Mouse (Mus musculus) cerebellum, adult 18-20 months (tissue): ENCODE measurements around the gene Med6.

Source experiments
- DNase-seq, 2 experiments: peaks; one replicate each; pipeline ENCODE4 v3.0.0; 2021

The Med6 gene

DNA sequence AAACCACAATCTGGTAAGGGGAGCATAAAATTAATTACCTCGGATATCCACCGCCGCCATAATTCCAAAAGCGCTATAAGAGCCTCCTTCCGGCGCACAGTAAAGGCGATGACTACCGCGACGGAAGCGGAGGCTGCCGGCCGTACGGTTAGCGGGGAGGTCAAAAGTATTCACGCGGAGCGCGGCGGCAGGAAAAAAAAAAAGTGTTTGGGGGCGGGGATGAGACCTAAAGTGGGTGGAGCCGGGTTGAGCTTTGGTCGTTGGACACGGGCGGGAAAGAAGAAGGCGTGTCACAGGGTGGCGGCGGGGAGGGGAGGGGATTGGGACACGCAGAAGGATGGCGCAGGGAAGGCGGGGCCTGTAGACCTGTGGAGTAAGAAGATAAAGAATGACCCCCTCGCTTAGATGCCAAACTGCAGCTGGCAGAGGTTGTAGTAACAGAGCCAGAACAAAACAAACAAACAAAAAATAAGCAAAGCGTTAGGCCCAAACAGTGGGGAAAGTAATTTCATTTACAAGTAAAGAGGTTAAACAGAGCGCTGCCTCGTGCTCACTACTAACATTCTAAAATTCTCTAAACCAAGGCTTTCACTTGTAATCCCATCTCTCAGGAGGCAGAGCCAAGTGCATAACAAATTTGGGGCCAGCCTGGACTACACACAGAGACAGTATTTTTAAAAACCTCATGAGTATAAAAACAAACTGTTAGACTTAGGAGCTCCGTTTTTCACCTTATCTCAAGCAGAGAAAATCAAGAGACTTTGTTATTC, at the start of gene Med6:
Med6 (minus strand) TSS at position 107 of the 770 bp plus-strand sequence.
- peak; percentile 90 to 96 for DNase-seq

DNA sequence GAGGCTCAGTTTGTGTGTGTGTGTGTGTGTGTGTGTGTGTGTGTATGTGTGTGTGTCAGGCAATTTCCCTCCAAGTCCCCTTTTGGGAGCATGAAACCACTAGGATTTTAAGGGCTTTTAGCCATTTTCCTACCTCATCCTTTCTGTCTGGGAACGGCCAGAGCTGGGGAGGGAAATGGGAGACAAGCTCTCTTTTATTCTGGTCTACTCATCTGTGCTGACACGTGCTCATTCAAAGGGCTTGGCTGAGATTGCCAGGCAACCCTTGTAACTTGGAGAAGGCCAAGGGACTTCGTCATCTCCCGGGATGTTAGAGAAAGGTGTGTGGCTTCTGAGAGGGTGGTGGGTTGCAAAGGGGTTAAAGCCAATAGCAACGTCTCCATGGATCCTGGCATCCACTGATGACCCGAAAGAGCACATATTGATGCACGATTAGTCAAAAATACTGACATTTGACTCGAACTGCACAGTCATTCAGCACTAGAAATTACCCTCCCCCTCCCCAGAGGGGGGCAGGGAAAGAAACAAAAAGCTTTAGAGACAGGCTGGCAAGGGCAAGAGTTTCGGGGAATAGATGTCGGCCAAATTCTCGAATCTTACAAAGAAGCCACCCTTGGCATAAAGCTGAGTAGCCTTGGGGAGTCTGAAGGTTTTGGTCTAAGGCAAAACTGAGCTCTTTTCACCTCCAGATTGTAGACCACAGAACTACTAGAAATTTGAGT, 47.7 kb upstream of the Med6 start:
- no peak for DNase-seq

DNA sequence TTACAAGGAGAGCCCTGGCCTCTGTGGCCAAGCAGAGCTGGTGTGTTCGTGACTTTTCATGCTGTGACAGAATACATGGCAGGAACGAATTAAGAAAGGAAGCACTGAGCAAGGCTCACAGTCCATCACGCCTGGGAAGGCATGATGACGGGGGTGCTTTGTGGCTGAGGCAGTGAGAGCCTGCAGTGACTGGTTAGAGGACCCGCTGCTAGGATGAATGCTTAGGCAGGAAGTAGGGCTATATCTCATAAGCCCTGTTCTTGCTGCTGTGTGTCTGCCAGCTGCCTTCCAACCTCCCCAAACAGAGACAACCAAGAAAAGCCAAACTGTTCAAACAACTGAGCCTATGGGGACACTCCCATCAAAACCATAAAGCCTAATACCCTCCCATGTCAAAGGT, 45.8 kb upstream of the Med6 start:
- no peak for DNase-seq

DNA sequence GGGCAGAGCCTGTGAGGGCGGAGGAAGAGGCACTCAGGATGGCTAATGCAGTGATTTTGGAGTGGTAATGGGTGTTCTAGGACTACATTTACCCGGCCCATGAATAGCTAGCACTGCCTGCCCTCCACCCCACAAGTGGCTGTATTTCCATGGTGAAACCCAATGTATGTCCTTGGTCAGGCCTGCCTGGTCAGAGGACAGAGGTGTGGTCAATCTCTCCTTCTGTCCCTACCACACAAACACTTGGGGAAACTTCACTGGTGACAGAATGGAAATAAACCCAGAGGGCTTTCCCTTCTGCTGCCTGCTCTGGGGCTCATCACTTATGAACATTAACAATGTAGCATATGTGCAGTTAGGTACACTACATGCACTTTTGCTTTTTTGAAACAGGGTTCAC, 38.4 kb upstream of the Med6 start:
- no peak for DNase-seq

DNA sequence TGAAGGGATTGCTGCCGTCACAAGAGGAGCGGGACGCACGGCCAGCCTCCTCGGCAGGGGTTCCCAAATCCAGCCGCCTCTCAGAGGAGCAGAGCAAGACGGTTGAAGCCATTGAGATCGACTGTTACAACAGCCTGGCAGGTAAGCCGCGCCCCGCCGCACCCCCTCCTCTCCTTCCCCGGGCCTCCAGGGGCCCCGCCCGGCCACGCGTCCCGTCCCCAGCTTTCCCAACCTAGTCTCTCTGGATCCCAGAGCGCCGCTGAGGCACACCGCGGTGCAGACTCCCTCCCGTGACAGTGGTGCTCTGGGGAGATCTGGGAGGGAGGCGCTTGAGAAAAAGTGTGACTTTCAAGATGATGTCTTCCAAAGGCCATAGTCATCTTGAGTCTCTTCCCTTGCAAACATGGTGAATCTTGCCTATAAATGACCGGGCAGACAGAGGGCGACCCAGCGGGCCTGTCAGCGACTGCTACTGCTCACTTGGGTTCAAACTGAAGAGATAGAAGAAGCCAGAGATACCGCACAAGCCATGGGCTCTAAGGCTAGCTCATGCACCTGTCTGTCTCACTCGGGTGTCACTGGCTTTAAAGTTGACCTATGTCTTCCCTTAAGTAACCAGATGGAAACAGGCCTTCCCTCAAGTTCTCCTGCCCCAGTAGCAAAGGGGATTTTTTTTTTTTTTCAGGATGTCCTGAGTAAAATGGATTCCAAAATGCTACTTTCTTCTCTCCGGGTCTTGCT, 37.0 kb upstream of the Med6 start:
- DNase-seq: peak; percentile 58 to 69

DNA sequence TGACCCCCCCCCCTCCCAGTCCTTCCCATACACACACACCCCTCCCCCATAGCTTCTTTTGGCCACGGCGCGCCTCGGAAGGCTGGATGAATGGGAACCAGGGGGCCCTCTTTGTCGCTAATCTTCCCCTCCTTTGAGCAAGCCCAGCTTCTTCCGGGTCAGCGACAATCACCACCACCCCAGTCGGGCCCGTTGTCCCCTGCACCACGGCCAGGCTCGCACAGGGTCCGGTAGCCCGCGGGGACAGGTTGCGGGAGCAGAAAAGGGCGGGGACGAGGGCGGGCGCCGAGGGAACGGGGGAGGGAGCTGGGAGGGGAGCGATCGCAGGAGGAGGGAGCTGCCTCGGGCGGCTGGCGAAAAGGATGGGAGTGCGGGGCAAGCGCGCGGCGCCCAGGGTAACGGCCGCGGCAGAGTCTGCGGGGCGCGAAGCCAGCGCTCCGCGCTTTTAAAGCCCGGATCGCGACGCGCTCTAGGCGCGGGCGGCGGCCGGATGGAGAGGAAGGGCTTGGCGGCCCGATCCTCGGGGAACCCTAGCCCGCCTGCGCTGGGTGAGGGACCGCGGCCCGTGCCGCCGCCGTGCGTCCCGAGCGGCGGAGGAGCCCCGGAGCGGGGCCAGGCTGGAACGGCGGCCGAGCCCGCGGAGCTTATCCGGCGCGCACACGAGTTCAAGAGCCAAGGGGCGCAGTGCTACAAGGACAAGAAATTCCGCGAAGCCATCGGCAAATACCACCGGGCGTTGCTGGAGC, 36.3 kb upstream of the Med6 start, which contains the start of gene Ttc9:
Ttc9 (plus strand) TSS at position 335 of the 746 bp plus-strand sequence.
- DNase-seq: peak; percentile 77 to 80

DNA sequence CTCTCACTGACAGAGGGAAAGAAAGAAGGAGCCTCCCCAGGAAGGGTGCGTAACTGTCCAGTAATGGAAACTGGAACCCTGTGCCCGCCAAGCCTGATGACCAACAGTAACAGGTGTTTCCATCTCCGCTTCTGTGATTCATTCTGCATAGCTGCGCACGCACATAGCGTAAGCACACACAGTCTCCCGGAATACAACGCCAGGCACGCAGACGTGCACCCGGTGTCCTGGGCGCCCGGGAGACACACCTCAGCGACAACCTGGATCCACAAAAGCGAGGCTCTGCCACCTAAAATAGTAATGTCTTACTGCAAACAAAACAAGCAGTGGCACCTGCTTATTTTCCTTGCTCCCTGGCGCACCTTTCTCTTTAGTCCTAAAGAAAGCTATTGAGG, 35.7 kb upstream of the Med6 start:
- DNase-seq: peak; percentile 82 to 84

DNA sequence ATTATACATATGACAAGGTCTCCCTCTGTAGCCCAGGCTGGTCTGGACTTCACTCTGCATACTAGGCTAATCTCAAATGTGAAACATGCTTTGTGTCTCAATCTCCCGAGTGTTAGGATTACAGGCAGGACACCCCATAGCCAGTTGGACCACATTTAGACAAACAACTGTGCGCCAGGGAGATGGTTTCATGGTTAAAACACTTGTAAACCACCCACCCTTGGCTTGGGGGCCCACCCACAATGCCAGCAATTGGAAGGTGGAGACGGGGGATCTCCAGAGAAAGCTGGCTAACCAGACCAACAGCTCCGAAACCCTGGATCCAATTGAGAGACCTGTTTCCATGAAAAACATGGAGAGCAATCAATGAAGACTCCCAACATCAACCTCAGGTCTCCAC, 33.3 kb upstream of the Med6 start:
- DNase-seq: no peak

DNA sequence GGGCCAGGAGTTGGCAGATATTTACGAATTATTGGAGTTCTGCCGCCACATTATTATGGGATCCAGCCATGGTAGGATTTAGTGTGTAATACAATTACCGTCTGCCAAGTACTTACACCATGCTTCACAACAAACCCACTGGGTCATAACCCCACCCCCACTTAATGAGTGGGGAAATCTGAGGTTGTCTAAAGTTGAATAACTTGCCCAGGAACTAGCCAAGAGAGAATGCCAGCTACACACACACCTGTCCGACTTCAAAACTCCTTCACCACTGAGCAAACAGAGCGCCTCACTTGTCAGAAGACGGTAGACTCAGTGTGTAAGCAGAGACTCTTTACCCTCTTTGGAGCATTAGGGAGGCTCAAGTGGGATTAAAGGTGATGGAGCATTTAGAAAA, 32.6 kb upstream of the Med6 start:
- DNase-seq: no peak

DNA sequence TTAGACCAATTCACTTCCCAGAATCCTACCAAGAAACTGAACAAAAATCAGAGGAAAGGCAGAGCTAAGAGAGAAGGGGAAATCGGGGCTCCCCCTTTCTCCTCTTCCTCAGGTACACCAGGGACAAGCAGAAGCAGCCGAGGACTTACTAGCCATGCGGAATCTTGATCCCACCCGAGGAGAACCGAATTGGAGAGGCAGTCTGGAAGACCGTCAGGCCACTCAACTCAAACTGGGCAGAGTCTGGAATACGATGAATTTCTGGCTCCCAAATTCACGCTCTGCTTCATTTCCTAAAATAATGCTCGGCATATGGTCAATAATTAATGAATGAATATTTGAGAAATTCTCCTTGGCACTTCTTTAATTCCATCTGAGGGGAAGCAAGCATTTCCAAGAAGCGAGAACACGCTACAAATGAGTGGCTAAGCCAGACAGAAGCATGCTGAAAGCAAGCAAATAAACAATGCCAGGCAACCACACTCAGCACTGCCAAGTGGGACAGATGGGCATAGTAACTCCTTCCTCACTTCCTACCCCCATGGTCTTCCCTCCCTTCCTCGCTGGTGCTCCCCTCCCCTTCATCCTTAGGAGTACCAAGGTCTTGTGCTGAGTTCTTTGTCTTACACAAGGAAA, 31.5 kb upstream of the Med6 start:
- peak; percentile 71 to 81 for DNase-seq

DNA sequence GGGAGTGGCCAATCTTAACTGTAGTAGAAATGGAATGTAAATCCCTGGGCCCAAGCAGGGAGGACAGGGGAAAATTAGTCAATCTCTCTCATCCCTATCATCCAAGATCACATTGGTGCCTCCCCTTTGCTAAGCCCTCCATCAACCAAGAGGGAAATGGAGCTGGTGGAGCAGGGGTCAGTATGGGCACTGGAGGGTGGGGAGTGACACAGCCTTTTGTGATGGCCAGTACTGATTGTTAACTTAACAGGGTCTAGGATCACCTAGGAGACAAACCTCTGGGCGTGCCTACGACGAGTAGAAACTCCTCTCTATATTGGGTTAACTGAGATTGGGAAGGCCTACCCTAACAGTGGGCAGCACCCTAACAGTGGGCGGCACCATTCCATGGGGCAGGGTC, 28.6 kb upstream of the Med6 start:
- no peak for DNase-seq

DNA sequence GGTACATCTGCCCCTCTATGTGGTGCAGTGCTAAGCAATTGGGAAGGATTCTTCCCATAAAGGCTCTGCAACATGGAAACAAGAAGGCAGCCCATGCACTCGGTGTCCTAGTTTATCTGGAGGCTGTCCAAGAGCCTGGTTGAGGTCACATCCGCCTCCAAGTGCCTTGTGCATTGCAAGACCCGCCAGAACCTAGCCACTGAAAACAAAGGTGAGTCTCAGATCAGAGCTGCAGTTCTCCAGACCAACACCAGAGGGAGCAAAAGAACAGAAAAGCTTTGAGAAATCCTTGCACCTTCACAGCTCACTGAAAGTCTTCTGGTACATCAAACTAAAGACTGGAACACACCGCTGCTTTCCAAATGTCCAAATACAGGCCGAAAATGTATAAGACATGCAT, 24.5 kb upstream of the Med6 start:
- DNase-seq: peak; percentile 86 to 89

DNA sequence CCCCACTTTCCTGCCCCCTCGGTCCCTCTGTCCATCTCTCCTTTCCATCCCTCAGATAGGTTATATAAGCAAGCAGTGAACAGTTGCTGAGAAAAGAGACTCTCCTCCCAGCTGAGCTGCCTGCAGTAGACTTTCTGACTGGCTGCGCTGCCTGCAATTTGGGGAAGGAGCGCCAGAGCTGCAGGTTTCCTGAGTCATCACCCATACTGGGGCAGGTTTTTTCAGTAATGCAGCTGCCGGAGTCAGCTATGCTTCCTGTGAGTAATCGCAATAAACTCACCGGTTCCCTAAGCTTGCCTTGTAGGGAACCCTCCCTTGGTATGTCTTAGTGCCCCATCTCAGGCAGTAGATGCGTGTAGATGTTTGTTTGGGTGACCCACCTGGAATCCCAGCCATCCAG, 22.2 kb upstream of the Med6 start:
- no peak for DNase-seq

DNA sequence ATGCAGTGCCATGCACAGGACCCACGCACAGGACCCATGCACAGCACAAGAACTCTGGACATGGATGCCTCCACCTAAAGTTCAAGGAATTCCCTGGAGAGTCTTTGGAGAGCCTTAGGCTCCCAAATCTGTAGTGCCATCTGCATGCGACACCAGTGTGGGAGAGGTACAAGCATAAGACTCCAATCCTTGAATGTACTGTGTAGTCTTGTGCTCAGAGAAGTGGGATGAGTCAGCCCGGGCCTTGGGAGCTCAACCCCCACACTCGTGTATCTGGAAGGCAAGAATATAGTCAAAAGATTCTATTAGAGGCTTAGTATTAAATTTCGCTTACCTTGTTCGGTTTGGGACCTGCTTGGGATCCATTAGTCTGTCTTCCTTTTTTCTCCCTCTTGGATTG, 21.0 kb upstream of the Med6 start:
- no peak for DNase-seq

DNA sequence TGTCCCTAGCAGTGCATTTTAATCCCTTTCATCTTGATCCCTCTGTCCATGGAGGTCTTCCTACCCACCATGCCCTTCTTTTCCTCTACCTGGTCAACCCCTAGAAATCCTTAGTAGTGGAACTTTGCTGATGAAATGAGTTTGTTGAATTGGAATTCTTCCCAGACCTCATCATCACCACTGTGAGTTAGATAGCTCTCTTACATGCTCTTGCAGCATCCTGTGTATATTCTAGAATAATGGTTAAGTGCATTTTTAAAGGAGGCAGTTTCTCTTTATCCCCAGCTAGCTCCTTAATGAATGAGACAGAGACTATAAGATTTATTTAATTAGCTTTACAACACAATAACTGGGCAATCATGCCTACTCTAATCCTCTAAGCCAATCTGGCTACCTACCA, 14.6 kb upstream of the Med6 start:
- DNase-seq: no peak

DNA sequence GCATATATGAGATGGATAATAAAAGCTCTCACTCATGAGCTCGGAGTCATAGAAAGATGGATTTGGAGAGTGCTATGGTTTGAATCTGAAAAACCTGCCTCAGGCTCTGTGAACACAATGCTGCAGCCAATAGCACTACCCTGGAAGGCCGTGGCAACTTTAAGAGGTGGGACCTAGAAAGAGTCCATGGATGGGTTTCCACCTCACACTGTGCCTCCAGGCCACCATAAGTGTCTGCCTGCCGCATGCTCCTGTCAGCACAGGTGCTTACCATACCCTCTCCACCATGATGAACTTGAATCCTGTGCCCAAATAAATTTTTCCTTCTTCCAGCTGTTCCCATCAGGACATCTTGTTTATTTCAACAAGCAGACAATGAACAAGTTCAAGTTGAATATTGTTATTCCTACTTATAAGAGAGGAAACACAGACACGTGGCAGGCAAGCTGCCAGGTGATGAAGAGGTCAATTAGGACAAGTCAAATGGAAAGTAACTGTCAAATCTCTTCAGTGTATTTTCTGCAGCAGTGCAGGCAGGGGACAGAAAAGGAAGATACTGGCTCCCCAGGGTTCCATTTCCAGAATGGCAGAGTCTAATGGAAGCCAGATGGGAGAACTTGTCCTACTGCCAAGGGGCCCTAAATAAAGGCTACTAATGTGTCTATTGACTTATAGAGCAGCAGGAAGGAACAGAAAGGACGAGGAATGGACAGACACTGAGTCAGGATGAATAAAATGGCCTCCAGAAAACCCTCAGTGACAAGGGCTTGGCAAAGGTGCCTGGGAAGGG, 10.4 kb upstream of the Med6 start:
- no peak for DNase-seq

DNA sequence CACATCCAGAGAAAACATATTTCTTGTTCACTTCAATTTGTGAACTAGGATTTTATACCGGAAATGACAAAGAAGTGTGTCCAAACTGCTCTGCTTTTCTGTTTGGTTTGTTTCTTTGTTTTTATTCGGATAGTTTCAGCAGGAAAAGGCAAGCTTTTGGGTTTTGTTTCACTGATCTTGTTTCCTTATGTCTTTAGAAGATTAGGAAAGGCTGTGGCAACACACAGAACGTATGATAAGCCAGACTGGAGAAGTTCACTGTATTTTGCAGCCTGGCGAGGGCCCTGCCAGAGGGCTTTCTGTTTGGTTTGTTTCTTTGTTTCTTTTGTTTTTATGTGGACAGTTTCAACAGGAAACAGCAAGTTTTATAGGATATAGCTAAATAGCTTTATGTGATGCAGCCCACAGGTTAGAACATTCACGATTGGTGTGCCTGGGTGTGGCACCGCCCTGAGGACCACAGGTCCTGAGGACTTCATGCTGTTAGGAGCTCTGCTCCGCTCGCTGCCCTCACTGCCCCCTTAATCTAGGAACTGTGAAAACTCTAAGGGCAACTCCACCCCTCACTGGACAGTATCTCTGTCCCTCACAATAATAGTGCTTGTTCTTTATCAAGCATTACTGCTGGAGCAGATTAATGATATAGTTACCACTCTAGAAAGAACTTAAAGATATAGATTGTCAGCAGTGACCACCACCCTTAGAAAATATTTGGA, 1.9 kb upstream of the Med6 start:
- no peak for DNase-seq

DNA sequence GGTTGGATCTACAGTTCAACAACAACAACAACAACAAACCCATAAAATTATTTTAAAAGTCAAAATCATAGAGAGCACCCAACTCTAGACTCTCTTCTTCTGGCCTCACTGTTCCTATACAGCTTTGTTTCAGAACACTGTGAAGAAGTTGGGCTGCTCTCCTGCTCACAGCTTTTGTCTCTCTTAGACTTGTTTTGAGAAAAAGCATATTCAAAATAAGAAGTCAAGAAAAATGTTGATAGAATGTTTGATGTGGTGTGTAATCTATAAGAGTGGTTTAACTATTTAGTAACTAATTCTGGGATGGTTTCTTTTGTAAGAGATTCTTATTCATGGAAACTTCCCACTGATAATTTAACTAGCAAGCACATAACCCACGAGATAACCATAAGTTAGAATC, 26.4 kb downstream of the Med6 start, which contains the start of gene Adam21:
Adam21 (minus strand) TSS at position 101 of the 400 bp plus-strand sequence.
- no peak for DNase-seq

DNA sequence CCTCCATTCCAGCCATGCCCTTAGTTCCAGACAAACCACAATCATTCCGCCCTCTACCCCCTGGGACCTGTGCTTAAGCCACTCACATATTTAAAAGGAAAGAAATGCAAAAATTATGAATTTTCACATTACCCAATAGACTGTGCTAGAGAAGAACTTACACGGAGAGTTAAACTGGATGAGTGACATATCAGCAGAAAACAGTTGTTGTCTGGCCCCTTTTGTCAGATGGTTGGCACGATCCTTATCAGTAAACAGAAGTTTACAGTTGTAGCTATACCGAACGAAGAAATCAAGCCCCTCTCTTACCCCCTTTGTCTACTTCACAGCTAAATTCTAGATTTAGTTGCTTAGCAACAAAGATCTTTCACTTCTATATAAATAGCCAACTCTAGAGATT, 26.9 kb downstream of the Med6 start:
- DNase-seq: no peak

DNA sequence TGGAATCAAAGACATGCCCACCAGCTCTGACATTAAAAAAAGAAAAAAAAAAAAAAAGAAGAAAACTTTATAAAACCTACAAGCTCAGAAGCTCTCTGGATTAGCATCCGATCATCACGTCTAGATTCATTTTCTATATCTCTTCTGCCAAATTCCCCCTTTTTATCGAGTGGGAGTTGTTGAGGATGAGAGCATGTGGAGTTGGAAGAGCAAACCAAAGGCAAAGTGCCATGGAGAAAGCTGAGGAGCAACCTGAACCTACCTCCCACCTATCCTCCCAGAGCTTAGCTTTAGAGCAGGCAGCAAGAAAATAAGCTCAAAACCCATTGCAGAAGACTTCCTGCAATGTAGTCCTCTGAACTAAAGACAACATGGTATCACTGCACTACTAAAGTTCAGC, 30.6 kb downstream of the Med6 start:
- no peak for DNase-seq

DNA sequence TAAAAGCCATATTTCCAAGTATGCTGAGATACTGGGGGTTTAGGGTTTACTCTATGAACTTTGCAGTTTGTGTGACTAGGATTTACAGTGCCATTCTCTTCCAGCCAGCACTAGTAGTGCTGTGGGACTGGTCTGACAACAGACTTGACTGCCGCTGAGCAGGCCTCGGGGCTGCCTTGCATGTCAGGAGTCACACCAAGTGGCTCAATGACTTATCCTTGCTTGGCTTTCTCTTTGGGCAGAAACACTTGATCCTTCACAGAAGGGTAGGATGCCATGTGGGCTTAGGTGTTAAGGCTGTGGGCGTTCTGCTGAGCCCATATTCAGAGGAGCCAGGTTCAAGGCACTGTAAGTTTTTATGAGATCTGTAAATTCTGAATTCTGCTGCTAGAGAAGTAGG, 45.5 kb downstream of the Med6 start:
- DNase-seq: no peak
